Mouse (Mus musculus) lung, embryonic 15.5 days (tissue): Measurements from ENCODE around the gene Epn3. TPM values are rescaled to one million over a fixed set of nuclear protein-coding genes. Genes with fewer than 3 reads are reported as not detected.

Source experiments
- ATAC-seq: fragments of 200-750 bp; cut with Nextera tagmentation; 2 replicates; pipeline ENCODE4 v1.8.0; 2017; ENCODE audit warnings: moderate number of reproducible peaks, borderline replicate concordance; ENCODE audit not compliant: low FRiP score, low TSS enrichment; ENCODE audit errors: extremely low read depth
- H3K27ac ChIP-seq: fragments of 300-500 bp; sonication (generic); 2 replicates; pipeline ENCODE4 v1.5.1; 2015; ENCODE audit warnings: moderate library complexity, mild to moderate bottlenecking, inconsistent platforms
- H3K27me3 ChIP-seq: fragments of 300-500 bp; sonication (generic); 2 replicates; pipeline ENCODE4 v1.6.1; 2015; ENCODE audit warnings: inconsistent platforms
- H3K36me3 ChIP-seq: fragments of 300-500 bp; sonication (generic); 2 replicates; pipeline ENCODE4 v1.6.1; 2015; ENCODE audit warnings: inconsistent platforms
- H3K4me1 ChIP-seq: fragments of 300-500 bp; sonication (generic); 2 replicates; pipeline ENCODE4 v1.6.1; 2015; ENCODE audit warnings: inconsistent platforms
- H3K4me2 ChIP-seq: fragments of 300-500 bp; sonication (generic); 2 replicates; pipeline ENCODE4 v1.6.1; 2015; ENCODE audit warnings: inconsistent platforms, mild to moderate bottlenecking, moderate library complexity
- H3K4me3 ChIP-seq: fragments of 300-500 bp; sonication (generic); 2 replicates; pipeline ENCODE4 v1.5.1; 2015; ENCODE audit warnings: mild to moderate bottlenecking, inconsistent platforms
- H3K9ac ChIP-seq: fragments of 300-500 bp; sonication (generic); 2 replicates; pipeline ENCODE4 v1.6.1; 2015; ENCODE audit warnings: inconsistent platforms
- H3K9me3 ChIP-seq: fragments of 300-500 bp; sonication (generic); 2 replicates; pipeline ENCODE4 v1.6.1; 2016; ENCODE audit warnings: inconsistent platforms
- WGBS: fragments of 180-500 bp; shearing (Covaris S2); methylation state at CpG from one replicate; pipeline ENCODE4 v1.1.7; 2015; 5-methylcytosine and 5-hydroxymethylcytosine counted together
- polyA plus RNA-seq: library from polyadenylated mRNA; unstranded; fragments of >200 nt; fragmentation: Nextera tagmentation; extraction: Ambion mirVana; gene quantifications from 2 replicates; pipeline ENCODE4 v1.2.1, GENCODE M21; 2015

Gene Epn3
- polyA plus RNA-seq, 1 experiment from 2014 or later: 17.3 TPM

DNA sequence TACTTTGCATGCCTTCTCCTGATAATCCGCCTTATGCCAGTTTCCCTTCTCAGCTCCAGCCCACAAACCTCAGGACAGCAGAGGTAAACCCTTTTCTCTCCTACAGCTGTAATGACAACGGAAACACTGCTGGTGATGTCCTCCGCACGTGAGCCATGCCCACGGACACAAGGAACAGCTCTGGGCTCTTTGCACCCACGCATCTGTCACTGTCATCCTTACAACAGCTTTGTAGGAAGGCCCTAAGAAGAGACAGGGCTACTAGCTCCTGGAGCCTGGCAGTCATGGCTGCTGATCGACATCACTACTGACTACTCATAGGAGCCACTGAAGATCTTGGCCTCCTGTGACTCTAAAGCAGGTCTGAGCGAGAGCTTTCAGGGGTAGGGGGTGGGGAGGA is 33.4 kb upstream of the Epn3 start:
- Histone ChIP-seq H3K9me3 (no peaks in the 10 kb centered on the region), H3K4me2 (no peak overlapping the region), H3K27ac (no peak overlapping the region), H3K36me3 (no peaks in the 10 kb centered on the region), H3K4me1 (no peaks in the 10 kb centered on the region), H3K4me3 (no peak overlapping the region), H3K27me3 (no peaks in the 10 kb centered on the region), H3K9ac (no peak overlapping the region)
- ATAC-seq: no peak
- WGBS: 65% methylated on average over 8 of the region's 8 CpGs

DNA sequence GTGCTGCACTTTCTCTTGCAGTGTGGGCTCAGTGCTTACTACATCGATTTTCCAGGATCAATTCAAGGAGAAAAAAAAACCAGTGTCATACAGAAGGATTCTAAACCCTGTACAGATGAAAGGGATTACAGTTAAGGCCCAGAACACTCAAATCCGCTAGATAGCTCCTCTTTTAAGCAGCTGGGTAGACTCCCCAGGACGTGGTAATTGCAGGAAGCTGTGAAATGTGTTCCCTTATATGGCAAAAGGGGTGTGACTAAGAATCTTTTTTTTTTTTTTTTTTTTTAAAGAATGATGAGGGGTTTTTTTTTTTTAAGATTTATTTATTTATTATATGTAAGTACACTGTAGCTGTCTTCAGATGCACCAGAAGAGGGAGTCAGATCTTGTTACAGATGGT is 29.1 kb upstream of the Epn3 start:
- H3K9me3 ChIP-seq: no peaks in the 10 kb centered on the region
- WGBS: 41% methylated on average over 3 of the region's 3 CpGs

DNA sequence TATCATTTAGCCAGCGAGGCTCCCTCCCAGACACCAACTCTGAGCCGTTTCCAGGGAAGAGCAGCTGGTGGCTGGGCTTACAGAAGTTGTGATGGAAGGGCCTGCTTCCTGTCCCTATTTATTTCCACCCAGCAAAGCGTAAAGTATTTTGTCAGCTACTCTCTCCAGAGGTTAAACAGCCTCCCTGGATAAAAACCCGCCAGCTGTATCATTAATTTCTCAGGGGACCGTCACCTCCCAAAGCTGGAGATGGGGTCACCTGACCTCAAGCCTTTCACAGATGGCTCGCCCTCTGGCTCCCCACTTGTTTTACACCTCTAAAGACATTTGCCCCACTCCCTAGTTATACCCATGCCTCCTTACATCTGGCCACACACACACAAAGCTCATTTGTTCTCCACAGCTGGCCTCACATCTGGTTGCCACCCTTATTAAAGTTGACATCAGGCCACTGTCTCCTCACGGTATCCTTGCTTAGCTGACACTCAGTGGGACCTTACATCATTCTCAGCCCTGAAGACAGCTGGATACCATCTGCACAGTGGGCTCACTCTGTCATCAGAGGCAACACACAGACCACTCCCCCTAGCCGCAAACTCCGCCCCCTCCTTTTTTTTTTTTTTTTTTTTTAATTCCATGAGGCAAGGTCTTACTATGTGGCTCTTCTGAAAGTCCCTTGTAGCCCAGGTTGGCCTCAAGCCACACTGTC is 26.6 kb upstream of the Epn3 start:
- Histone ChIP-seq H3K9me3 (no peaks in the 10 kb centered on the region), H3K4me3 (no peak overlapping the region), H3K4me1 (0 out of 2 replicates have a peak, but pooled peaks cover 10% of the 10 kb centered on the region), H3K36me3 (no peaks in the 10 kb centered on the region), H3K4me2 (no peak overlapping the region), H3K27me3 (no peaks in the 10 kb centered on the region), H3K9ac (no peak overlapping the region), H3K27ac (no peak overlapping the region)
- 39% methylated on average over 9 of the region's 9 CpGs for WGBS
- peak; percentile 62; the same call in 1 of the 2 replicates for ATAC-seq

More for the DNA sequence above, 29.1 kb upstream of the Epn3 start:
- Histone ChIP-seq H3K4me1 (no peaks in the 10 kb centered on the region), H3K4me3 (no peak overlapping the region), H3K36me3 (no peaks in the 10 kb centered on the region), H3K9ac (no peak overlapping the region), H3K27me3 (no peaks in the 10 kb centered on the region), H3K27ac (no peak overlapping the region), H3K4me2 (no peak overlapping the region)
- ATAC-seq: no peak

DNA sequence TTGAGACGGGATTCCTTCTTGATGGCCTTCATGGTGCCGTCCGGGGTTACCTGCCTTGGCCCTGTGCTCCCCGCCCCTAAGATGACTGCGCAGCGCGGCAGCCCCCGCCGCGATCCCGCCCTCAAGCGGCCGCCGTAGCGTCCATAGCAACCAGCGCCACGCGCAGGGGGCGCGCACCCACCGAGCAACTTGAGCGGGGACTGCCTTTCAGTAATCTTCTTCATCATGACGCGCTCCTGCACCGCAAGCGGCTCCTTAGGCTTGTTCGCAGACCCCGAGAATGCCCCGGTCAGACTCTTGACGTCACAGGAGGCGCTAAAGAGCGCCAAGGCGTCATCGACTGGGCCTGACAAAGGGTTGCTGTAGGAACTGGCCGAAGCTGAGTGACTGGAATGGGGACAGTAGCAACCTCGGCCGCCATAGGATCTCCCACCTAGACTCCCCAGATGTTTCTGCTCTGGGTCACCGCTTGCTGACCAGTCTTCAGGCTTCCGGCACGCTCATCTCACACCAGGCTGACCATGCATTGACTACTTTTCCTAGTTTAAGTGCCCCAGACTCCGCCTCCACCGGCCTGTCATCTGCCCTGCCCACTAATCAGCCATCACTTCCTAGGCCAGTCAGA is 21.6 kb upstream of the Epn3 start, which contains the start of gene Mycbpap:
Gene Mycbpap, minus strand, starts transcription at position 524 of the 625 bp plus-strand sequence.
- H3K4me2 ChIP-seq: peak within 1 kb of the TSS; percentile 85
- H3K4me3 ChIP-seq: peak within 1 kb of the TSS; percentile 52
- H3K36me3 ChIP-seq: no peaks in the 10 kb centered on the region
- WGBS: under 1% methylated on average over 42 of the region's 42 CpGs
- H3K27me3 ChIP-seq: no peaks in the 10 kb centered on the region
- no peaks in the 10 kb centered on the region for H3K9me3 ChIP-seq
- peak; percentile 72; the same call in 1 of the 2 replicates for ATAC-seq
- 0 out of 2 replicates have a peak within 1 kb of the TSS, but pooled peaks have one; percentile 0 for H3K27ac ChIP-seq
- H3K9ac ChIP-seq: peak within 1 kb of the TSS; percentile 46
- 0 out of 2 replicates have a peak, but pooled peaks cover 21% of the 10 kb centered on the region for H3K4me1 ChIP-seq

DNA sequence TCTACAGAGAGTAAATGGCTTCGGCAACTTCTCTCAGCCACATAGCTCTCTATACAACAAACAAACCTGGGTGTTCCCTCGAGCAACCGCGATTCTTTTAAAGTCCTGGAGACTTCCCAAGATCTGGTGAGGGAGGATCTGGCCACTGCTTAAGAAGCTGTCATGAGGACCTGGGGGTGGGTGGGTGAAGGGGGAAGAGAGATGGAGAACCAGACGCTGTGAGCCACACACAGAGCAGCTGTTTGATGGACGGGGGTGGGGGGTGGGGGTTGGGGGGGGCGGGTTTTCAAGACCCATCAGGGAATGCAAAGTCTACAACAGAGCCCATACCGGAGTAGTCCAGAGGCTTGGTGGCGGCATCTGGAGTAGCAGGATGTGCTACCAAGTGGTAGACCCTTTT is 13.7 kb upstream of the Epn3 start:
- no peaks in the 10 kb centered on the region for H3K9me3 ChIP-seq
- ATAC-seq: peak; percentile 52; the same call in 1 of the 2 replicates

DNA sequence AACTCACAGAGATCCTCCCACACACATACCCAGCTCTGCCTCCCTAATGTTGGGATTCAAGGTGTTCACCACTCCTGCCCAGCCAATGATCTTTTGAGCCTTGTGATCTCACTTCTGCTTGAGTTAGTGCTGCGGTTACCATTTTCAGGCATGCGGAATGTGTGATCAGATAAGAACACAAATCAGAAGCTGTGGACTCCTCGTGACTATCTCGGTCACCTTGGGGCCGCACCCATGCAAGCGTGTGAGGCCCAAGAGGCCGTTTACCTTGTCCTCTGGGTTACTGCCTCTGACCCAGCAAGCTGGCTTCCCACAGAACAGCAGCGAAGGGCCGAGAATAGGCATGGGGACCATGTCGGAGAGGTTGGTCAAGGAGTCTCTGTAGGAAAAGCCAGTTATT is 9.2 kb upstream of the Epn3 start:
- no peak for ATAC-seq
- no peaks in the 10 kb centered on the region for H3K36me3 ChIP-seq
- no peak overlapping the region for H3K9ac ChIP-seq
- H3K4me1 ChIP-seq: 0 out of 2 replicates have a peak, but pooled peaks cover 2% of the 10 kb centered on the region
- no peak overlapping the region for H3K4me3 ChIP-seq
- no peaks in the 10 kb centered on the region for H3K27me3 ChIP-seq
- 55% methylated on average over 10 of the region's 10 CpGs for WGBS
- no peaks in the 10 kb centered on the region for H3K9me3 ChIP-seq
- H3K27ac ChIP-seq: no peak overlapping the region
- H3K4me2 ChIP-seq: no peak overlapping the region

More for the DNA sequence above, 13.7 kb upstream of the Epn3 start:
- 19% methylated on average over 9 of the region's 9 CpGs for WGBS
- no peaks in the 10 kb centered on the region for H3K27me3 ChIP-seq
- no peaks in the 10 kb centered on the region for H3K36me3 ChIP-seq
- H3K9ac ChIP-seq: no peak overlapping the region
- no peak overlapping the region for H3K27ac ChIP-seq
- H3K4me2 ChIP-seq: no peak overlapping the region
- H3K4me3 ChIP-seq: no peak overlapping the region
- 0 out of 2 replicates have a peak, but pooled peaks cover 8% of the 10 kb centered on the region for H3K4me1 ChIP-seq

DNA sequence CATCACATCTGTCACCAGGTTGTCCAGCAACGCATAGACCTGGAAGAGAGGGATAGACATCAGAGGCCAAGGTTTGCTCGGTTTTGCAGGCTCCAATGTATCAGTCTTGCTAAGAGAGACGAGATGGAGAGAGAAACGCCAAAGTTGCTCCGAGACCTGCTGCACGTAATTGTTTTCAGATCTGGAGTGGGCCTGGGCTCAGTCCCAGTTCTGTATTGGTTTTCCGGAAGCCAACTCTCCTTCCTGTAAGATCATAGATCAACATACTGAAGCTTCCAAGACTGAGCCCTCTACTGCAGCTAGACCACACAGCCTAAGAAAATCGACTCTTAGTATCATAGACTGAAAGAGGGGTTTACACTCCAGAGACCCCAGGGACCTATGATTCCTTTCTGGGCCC is 1.7 kb upstream of the Epn3 start:
- WGBS: 73% methylated on average over 8 of the region's 8 CpGs
- no peak overlapping the region for H3K27ac ChIP-seq
- H3K36me3 ChIP-seq: no peaks in the 10 kb centered on the region
- no peak overlapping the region for H3K4me3 ChIP-seq
- no peaks in the 10 kb centered on the region for H3K9me3 ChIP-seq
- no peaks in the 10 kb centered on the region; the same call in 1 of the 2 replicates for H3K27me3 ChIP-seq
- ATAC-seq: no peak
- peaks cover 31% of the 10 kb centered on the region for H3K4me1 ChIP-seq
- no peak overlapping the region for H3K4me2 ChIP-seq
- H3K9ac ChIP-seq: no peak overlapping the region

DNA sequence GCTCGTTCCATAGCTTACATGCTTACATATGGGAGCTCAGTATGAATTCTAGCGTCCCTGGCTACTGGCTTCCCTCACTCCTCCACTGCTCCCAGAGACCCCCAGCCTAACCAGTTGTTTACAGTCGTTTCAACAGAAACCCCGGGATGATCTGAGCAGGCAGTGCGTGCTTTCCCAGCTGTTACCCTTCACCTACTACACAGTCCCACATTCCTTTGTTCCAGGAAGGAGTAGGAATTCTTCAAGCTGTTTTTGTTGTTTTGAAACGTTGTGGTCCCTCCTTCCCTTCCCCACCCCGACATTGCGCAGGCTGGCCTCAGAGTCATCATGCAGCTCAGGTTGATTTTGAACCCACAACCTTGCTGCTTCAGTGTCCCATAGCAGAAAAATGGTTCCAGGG is 588 bp upstream of the Epn3 start:
- Histone ChIP-seq H3K4me1 (peaks cover 31% of the 10 kb centered on the region), H3K9ac (no peak overlapping the region)
- no peak for ATAC-seq

DNA sequence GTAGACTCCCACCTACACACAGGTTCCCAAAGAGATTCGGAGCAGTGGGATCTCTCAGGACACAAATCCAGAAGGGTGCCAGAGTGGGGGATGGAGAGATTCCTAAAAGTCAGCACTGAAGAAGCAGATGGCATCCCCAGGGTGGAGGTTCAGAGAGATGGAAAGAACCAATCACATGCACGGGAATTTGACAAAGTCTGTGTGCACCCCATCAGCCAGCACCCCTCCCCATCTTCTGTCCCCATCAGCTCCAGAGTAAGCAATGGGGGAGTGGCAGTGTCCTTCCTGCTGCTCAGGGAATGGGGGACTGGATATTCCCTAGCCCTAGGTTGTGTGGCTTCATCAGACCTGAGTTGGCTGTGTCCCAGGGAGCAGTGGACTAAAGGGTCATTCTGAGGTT is 739 bp downstream of the Epn3 start:
- WGBS: 7% methylated on average over 2 of the region's 2 CpGs
- Histone ChIP-seq H3K27ac (peak overlapping the region; percentile 96), H3K36me3 (no peaks in the 10 kb centered on the region), H3K4me1 (peaks cover 42% of the 10 kb centered on the region), H3K9me3 (no peaks in the 10 kb centered on the region), H3K4me3 (peak overlapping the region; percentile 42), H3K9ac (peak overlapping the region; percentile 56), H3K27me3 (no peaks in the 10 kb centered on the region; the same call in 1 of the 2 replicates), H3K4me2 (peak overlapping the region; percentile 58)
- ATAC-seq: no peak

More for the DNA sequence above, 588 bp upstream of the Epn3 start:
- Histone ChIP-seq H3K27ac (peak overlapping the region; percentile 96), H3K27me3 (no peaks in the 10 kb centered on the region; the same call in 1 of the 2 replicates), H3K36me3 (no peaks in the 10 kb centered on the region), H3K4me2 (peak overlapping the region; percentile 58), H3K4me3 (peak overlapping the region; percentile 42), H3K9me3 (no peaks in the 10 kb centered on the region)
- WGBS: 17% methylated on average over 8 of the region's 8 CpGs

DNA sequence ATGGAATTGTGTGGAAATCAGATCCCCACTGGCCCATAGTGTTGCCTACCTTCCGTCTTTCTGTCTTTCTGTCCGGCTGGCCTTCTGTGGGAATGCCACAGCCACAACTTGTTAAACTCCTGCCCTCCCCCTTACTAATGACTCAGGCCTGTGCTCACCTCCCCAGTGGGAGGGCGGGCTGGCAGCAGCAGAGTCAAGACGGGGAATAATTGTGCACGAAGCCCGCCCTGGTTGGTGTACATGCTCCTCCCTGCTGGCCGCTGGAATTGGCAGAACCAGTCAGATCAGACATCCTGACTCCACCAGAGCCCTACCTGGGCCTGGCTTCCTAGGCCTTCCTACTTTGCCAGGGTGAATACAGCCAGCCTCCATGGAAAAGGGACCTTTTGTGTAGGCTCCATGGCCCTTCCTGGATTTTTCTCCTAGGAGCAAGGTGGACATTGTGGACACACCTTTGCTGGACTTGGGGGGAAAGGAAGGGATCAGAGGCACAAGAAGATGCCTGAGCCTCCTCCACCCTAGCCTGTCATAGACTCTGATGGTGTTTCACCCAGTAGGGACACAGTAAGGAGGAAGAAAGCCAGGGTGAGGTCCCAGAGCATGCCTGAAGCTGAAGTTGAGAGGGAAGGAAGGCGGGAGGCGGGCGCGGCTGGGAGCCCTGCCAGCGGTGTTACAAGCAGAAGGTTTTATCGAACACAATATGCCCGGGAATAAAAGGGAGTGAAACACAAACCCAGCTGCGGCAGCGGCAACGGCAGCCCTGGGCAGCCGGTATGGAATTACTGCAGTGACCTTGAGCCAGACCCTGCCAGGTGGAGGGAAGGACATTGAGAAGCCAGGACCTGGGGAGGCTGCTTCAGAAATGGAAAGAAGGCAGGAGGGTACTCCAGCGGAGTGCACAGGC is 1.4 kb downstream of the Epn3 start:
- H3K9ac ChIP-seq: peak overlapping the region; percentile 56
- 19% methylated on average over 19 of the region's 19 CpGs for WGBS
- H3K4me2 ChIP-seq: peak overlapping the region; percentile 58
- no peaks in the 10 kb centered on the region for H3K9me3 ChIP-seq
- peak; percentile 31; the same call in 1 of the 2 replicates for ATAC-seq
- peaks cover 47% of the 10 kb centered on the region for H3K4me1 ChIP-seq
- H3K27me3 ChIP-seq: no peaks in the 10 kb centered on the region; the same call in 1 of the 2 replicates
- H3K36me3 ChIP-seq: no peaks in the 10 kb centered on the region
- peak overlapping the region; percentile 42 for H3K4me3 ChIP-seq
- peak overlapping the region; percentile 96 for H3K27ac ChIP-seq

DNA sequence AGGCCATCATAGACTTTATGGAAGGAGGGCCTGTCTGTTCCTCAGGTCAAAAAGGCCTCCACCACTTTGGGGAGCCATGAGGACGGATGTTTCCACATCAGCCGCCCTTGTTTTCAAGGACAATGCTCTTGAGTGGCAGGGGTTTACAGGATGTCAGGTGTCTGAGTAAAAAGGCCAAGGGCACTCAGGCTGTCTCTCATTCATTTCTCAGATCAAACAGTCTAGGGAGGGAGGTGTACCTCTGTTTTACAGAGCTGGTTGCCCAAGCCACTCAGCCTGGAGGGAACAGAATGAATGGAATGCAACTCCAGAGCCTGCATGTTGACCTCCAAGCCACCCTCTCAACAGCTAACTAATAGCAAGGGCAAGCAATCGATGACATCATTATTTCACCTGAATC is 4.4 kb downstream of the Epn3 start:
- Histone ChIP-seq H3K27me3 (peaks cover 21% of the 10 kb centered on the region; the same call in 1 of the 2 replicates), H3K4me1 (peaks cover 61% of the 10 kb centered on the region), H3K4me2 (no peak overlapping the region), H3K9me3 (no peaks in the 10 kb centered on the region), H3K9ac (no peak overlapping the region), H3K27ac (peak overlapping the region; percentile 77), H3K36me3 (no peaks in the 10 kb centered on the region), H3K4me3 (no peak overlapping the region)
- no peak; the same call in 1 of the 2 replicates for ATAC-seq
- 58% methylated on average over 3 of the region's 3 CpGs for WGBS
